Comparison of ENCODE assay signal across 7 mouse cellular contexts in the genomic region with DNA sequence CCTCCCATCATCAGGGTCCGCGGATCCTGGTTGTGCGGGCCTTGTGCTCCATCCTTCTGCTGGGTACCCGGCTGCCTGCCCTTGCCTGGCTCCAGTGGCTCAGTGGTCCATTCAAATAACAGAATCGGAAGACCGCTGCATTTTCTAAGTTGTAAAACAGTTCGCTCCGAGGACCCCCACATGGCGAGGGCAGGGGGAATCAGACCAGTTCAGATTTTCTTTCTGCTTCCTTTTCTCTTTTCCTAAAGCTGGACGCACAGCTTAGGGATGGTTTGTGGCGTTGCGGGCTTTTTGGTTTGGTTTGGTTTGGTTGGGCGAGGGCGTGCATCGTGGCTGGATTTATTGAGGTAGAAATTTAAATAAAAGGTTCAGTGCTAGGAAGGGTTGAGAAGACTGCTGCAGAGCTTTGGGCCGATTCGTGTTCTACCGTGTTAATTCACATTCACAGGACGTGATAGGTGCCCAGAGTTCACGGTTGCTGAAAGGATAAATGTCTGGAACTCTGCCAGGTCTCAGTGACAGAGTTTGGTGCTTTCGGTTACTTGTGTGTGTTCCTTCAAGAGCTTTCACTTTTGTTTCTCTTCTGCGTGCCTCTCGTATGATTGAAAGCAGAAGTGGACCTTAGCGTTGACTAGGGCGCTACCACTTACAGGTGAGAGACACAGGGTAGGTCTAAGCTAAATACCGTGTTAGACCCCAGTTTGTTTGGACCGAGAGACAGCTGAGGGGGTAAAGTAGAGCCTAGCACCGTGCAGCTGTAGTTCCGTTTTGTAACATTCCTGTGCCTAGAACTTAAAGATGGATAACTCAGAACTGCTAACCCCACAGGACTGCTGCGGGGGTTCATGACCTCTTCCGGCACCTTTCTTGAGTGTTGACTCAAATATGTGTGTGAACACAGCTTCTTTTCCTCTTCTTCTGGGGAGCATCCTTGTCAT.
A peak's percentile ranks its signal among the peaks of the same experiment; 100 is the strongest.
DNase-seq lines count a peak whose midpoint lies in the region; ATAC-seq and TF ChIP-seq lines count a peak whose summit lies in the region.

No protein-coding gene starts in this region.

- no peaks in the 10 kb centered on the region for H3K36me3 ChIP-seq in forebrain, embryonic 12.5 days (replicated peaks)

- H3K4me2 ChIP-seq in forebrain, embryonic 12.5 days = peak overlapping the region; percentile 86

- under 1% methylated on average over 31 of the region's 31 CpGs for WGBS in bone marrow, adult 2 months
- 16% methylated on average over 31 of the region's 31 CpGs for WGBS in forebrain, embryonic 12.5 days

- no peaks in the 10 kb centered on the region for H3K4me1 ChIP-seq in bone marrow, adult 2 months (ENCODE audit: control insufficient read depth, insufficient read depth, low read length)
- H3K4me1 ChIP-seq in forebrain, embryonic 12.5 days = peaks cover 31% of the 10 kb centered on the region

- H3K27ac ChIP-seq in bone marrow, adult 2 months (ENCODE audit: control insufficient read depth, insufficient read depth, low read depth, low read length, poor library complexity) = peak overlapping the region; percentile 96
- H3K27ac ChIP-seq in forebrain, embryonic 12.5 days = peak overlapping the region; percentile 96

- peak; percentile 12; the same call in 1 of the 2 replicates for ATAC-seq in forebrain, embryonic 12.5 days (ENCODE audit: low FRiP score)

- TF ChIP-seq POLR2A in bone marrow, adult 2 months (IDR thresholded peaks at IDR 0.05; ENCODE audit: borderline replicate concordance, control insufficient read depth, low read depth, low read length) = no peak

- H3K9me3 ChIP-seq in forebrain, embryonic 12.5 days = no peaks in the 10 kb centered on the region

- peak overlapping the region; percentile 87 for H3K4me3 ChIP-seq in bone marrow, adult 2 months (replicated peaks; ENCODE audit: control insufficient read depth, low read depth, low read length)
- H3K4me3 ChIP-seq in forebrain, embryonic 12.5 days (replicated peaks) = peak overlapping the region; percentile 84

- intact Hi-C loops in heart, postnatal 36 days (cut with DNase I) = loop anchor here (1.0 kb wide), 1 partner anchor 65 kb away; no protein-coding TSS in a partner anchor

- peak; percentile 64 for DNase-seq in MN1 (ENCODE audit: low spot score)
- peak; percentile 62 to 81 for DNase-seq in heart, postnatal 36 days
- DNase-seq in layer of hippocampus, adult 9-11 months = peak; percentile 50
- DNase-seq in lung, postnatal 36 days = peak; percentile 85
- peak; percentile 36 for DNase-seq in right cerebral cortex, postnatal 25 days

- TF ChIP-seq CTCF in bone marrow, adult 2 months (IDR thresholded peaks at IDR 0.05; ENCODE audit: control insufficient read depth, insufficient read depth, low read length) = no peak

- peak overlapping the region; percentile 94 for H3K9ac ChIP-seq in forebrain, embryonic 12.5 days

- H3K27me3 ChIP-seq in forebrain, embryonic 12.5 days = no peaks in the 10 kb centered on the region

Comparison
In these comparisons a context has a peak if more than half of its experiments do, and no peak if none do; other contexts are left out.
1. Peak in every context shown above with its lines: DNase-seq, ATAC-seq, H3K4me3 ChIP-seq and H3K27ac ChIP-seq.